Mouse (Mus musculus) lung, adult 2 months (tissue): ENCODE measurements at regions not wholly inside any gene's neighbourhood (a gene's known extent, or its start where the extent isn't known, plus 50 kb on each side); places are given as distances from the start of the nearest gene placed in this dataset.

Experiments used
- DNase-seq: peaks from one replicate; pipeline ENCODE4 v3.0.0; 2022
- H3K4me1 ChIP-seq: fragments of 200-500 bp; 2 replicates; pipeline ENCODE4 v1.6.1; 2011; ENCODE audit warnings: low read length; ENCODE audit not compliant: control insufficient read depth, insufficient read depth
- H3K4me3 ChIP-seq: fragments of 200-500 bp; replicated peaks from 2 replicates; pipeline ENCODE3; 2011; ENCODE audit warnings: low read depth, mild to moderate bottlenecking, control low read depth, low read length; ENCODE audit errors: extremely low read depth
- CTCF ChIP-seq: fragments of 200-500 bp; IDR thresholded peaks from 2 replicates; pipeline ENCODE4 v1.5.1; 2011; ENCODE audit warnings: mild to moderate bottlenecking, low read length, control low read depth; ENCODE audit not compliant: insufficient read depth
- POLR2A ChIP-seq: fragments of 200-500 bp; IDR thresholded peaks from 2 replicates; pipeline ENCODE4 v1.6.1; 2011; ENCODE audit warnings: low read depth, mild to moderate bottlenecking, control low read depth, low read length, borderline replicate concordance; ENCODE audit errors: extremely low read depth
- WGBS: fragments of 180-500 bp; shearing (Covaris S2); methylation state at CpG from one replicate; pipeline ENCODE4 v1.1.7; 2018; 5-methylcytosine and 5-hydroxymethylcytosine counted together

GRCm38 (mm10) chr13:52339156-52339555, 191.9 kb downstream of the Diras2 start:
- no peak for DNase-seq
- no peak overlapping the region for H3K4me3 ChIP-seq
- H3K4me1 ChIP-seq, result no peaks in the 10 kb centered on the region
- no peak for TF ChIP-seq CTCF
- no peak for TF ChIP-seq POLR2A
- WGBS, result 48% methylated on average over 10 of the region's 10 CpGs

DNA sequence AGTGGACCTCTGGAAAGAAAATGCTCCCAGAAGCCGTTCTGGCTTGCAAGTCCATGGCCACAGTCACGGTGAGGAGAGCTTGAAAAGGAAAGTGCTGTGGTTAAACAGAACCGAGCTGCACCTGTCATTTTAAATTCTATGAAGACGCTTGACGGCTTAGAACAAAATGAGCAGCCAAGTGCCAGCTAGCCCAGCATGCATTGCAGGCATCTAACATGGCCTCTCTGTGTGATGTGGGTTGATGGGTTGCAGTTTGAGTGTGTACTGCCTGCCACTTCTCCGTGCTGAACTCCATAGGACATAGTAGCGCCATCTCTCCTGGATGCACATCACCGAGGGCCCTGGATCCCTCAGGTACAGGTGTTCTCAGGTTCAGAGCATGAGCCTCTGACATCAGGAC, 189.1 kb downstream of the Diras2 start:
- no peaks in the 10 kb centered on the region for H3K4me1 ChIP-seq
- no peak for TF ChIP-seq POLR2A
- DNase-seq, result no peak
- 77% methylated on average over 8 of the region's 8 CpGs for WGBS
- H3K4me3 ChIP-seq, result no peak overlapping the region

GRCm38 (mm10) chr13:52344383-52344782, 186.7 kb downstream of the Diras2 start:
- Histone ChIP-seq H3K4me3 (no peak overlapping the region), H3K4me1 (no peaks in the 10 kb centered on the region)
- 66% methylated on average over 2 of the region's 2 CpGs for WGBS
- DNase-seq, result no peak
- no peak for TF ChIP-seq CTCF

- H3K4me1 ChIP-seq, result no peaks in the 10 kb centered on the region
- TF ChIP-seq POLR2A (no peak), CTCF (no peak)
- 91% methylated on average over 3 of the region's 3 CpGs for WGBS
- DNase-seq, result no peak
- no peak overlapping the region for H3K4me3 ChIP-seq
These were observed 186.2 kb downstream of the Diras2 start for GRCm38 (mm10) chr13:52344853-52345252.

DNA sequence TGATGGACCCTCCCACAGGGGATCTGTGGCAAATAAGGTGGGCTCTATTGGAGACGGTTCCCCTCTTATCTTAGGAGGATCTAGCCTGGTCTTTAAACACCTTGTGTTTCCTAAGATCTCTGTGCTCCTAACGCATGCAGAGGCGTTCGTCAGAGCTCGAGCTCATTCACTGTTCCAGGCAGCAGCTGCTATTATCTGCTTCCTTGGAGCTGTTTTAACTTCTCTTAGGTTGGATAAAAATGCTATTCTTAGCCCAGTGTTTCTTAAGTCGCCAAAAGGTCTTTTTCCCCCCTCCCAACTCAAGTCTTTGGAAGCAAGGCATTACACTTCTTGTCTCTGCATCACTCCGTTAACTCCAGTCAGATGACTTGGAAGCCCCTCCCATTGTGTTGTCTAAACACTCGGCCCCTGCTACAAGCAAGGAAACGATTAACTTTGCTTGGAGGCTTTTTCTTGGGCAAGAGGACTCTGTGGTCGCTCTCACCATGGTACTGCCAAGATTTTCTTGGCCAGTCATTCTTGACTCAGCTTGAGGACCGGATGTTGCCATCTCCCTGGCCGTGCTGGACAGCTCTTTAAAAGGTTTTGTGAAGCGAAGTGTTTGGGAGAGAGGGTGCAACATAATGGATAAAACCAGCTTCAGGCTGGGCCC, 185.6 kb downstream of the Diras2 start:
- no peak overlapping the region for H3K4me3 ChIP-seq
- no peak for TF ChIP-seq CTCF
- no peak for TF ChIP-seq POLR2A
- no peaks in the 10 kb centered on the region for H3K4me1 ChIP-seq
- WGBS, result 46% methylated on average over 13 of the region's 13 CpGs
- DNase-seq, result no peak

DNA sequence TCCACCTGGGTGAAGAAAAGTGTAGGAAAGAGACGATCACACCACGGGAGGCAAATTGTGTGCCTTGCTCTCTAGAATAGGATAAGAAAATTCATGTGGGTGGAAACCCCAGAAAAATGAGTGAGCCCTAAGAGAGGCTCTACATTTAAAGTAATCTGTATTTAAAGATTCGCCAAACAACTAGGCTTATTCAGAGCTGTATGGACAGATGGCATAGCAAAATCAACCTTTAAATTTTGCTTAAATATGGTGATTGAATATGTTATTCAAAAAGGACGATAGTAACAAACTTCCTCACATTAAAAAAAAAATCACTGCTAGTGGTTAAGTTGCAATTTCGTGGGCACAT, 185.1 kb downstream of the Diras2 start:
- no peak overlapping the region for H3K4me3 ChIP-seq
- no peaks in the 10 kb centered on the region for H3K4me1 ChIP-seq
- 79% methylated on average over 5 of the region's 5 CpGs for WGBS
- DNase-seq, result no peak
- no peak for TF ChIP-seq POLR2A
- no peak for TF ChIP-seq CTCF

GRCm38 (mm10) chr13:52347631-52348030, 183.4 kb downstream of the Diras2 start:
- WGBS, result 42% methylated on average over 2 of the region's 2 CpGs
- TF ChIP-seq POLR2A (no peak), CTCF (no peak)
- Histone ChIP-seq H3K4me3 (no peak overlapping the region), H3K4me1 (no peaks in the 10 kb centered on the region)
- DNase-seq, result no peak

DNA sequence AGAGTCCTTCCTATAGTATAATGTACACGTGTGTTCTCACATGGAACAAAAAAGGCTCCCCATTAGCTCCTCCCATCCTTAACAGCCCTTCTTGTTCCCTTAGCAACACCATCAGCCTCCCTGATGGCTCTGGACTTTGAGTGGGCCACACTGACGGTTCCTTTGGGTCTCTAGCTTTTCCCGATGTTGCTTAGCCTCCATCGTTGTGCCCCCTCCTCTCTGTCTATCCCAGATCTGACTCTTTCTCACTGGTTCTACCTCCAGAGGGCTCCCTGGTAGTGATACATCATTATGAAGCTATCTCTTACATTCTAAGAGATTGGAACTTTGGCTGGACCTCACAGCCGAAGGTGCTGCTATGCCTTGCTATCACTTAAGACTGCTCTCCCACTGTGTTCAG, 181.5 kb downstream of the Diras2 start:
- Histone ChIP-seq H3K4me3 (no peak overlapping the region), H3K4me1 (no peaks in the 10 kb centered on the region)
- WGBS, result 82% methylated on average over 5 of the region's 5 CpGs
- no peak for TF ChIP-seq CTCF
- TF ChIP-seq POLR2A, result no peak
- no peak for DNase-seq

GRCm38 (mm10) chr13:52352576-52352975, 178.5 kb downstream of the Diras2 start:
- no peak for TF ChIP-seq POLR2A
- TF ChIP-seq CTCF, result peak; percentile 82
- peak; percentile 8 for DNase-seq
- H3K4me1 ChIP-seq, result no peaks in the 10 kb centered on the region
- WGBS, result 73% methylated on average over 4 of the region's 4 CpGs
- H3K4me3 ChIP-seq, result no peak overlapping the region

- 73% methylated on average over 3 of the region's 3 CpGs for WGBS
- H3K4me1 ChIP-seq, result no peaks in the 10 kb centered on the region
- H3K4me3 ChIP-seq, result no peak overlapping the region
- DNase-seq, result no peak
- TF ChIP-seq CTCF (no peak), POLR2A (no peak)
These were observed 177.6 kb downstream of the Diras2 start for GRCm38 (mm10) chr13:52353437-52353836.
